Mouse (Mus musculus) heart, postnatal 10 days (tissue): ENCODE results near the gene Myo3a. TPM values are rescaled to one million over a fixed set of nuclear protein-coding genes. Genes with fewer than 3 reads are reported as not detected.

Experiments used
- microRNA-seq, 2 experiments: library from miRNA; unstranded; fragments of <30 nt; microRNA quantifications; one replicate each; pipeline ENCODE4 v1.2.0; 2022
- total RNA-seq, 2 experiments: library from RNA; stranded (reverse); gene quantifications; 2 replicates each; pipeline ENCODE4 v1.2.3; 2021

Myo3a gene
- total RNA-seq, 2 experiments from 2014 or later, result not detected

Small RNA genes within 50 kb of the gene (microRNA-seq; reads per million reads assigned to microRNA genes)
- gene Gm23636, result 0 reads per million in 2 experiments
- 0 reads per million in 2 experiments for gene Mir3967
